Mouse (Mus musculus) B cell, adult 2 months (primary cell): ENCODE measurements around the gene Lbhd2.

ENCODE experiments used
- DNase-seq, 2 experiments: peaks; one replicate each; pipeline ENCODE4 v3.0.0; 2022

The Lbhd2 gene

GRCm38 (mm10) chr12:111406622-111407021 is at the start of gene Lbhd2:
TSS of gene Lbhd2 (plus strand) at chr12:111406809.
- DNase-seq, result no peak

- no peak for DNase-seq
Observed at GRCm38 (mm10) chr12:111360671-111361070, 45.9 kb upstream of the Lbhd2 start.

GRCm38 (mm10) chr12:111361319-111362098 is 45.1 kb upstream of the Lbhd2 start:
- no peak for DNase-seq

- peak in 1 of 2 experiments; percentile 7 for DNase-seq
Observed at GRCm38 (mm10) chr12:111364234-111364633, 42.4 kb upstream of the Lbhd2 start.

GRCm38 (mm10) chr12:111367065-111367464 is 39.5 kb upstream of the Lbhd2 start:
- DNase-seq, result no peak

GRCm38 (mm10) chr12:111370249-111370648 is 36.4 kb upstream of the Lbhd2 start:
- DNase-seq, result peak in 1 of 2 experiments; percentile 5

- DNase-seq, result no peak
Observed at GRCm38 (mm10) chr12:111371905-111372304, 34.7 kb upstream of the Lbhd2 start.

- DNase-seq, result no peak
Observed at GRCm38 (mm10) chr12:111373411-111373810, 33.2 kb upstream of the Lbhd2 start.

- DNase-seq, result no peak
Observed at GRCm38 (mm10) chr12:111374727-111375126, 31.9 kb upstream of the Lbhd2 start.

GRCm38 (mm10) chr12:111375559-111375958 is 31.1 kb upstream of the Lbhd2 start:
- no peak for DNase-seq

GRCm38 (mm10) chr12:111376053-111376452 is 30.6 kb upstream of the Lbhd2 start:
- DNase-seq, result no peak

- DNase-seq, result peak in 1 of 2 experiments; percentile 3
Observed at GRCm38 (mm10) chr12:111376826-111377331, 29.7 kb upstream of the Lbhd2 start.

GRCm38 (mm10) chr12:111377376-111377973 is 29.1 kb upstream of the Lbhd2 start, which contains the start of gene Cdc42bpb:
TSS of gene Cdc42bpb (minus strand) at chr12:111377718.
- peak; percentile 49 to 52 for DNase-seq

- peak in 1 of 2 experiments; percentile 3 for DNase-seq
Observed at GRCm38 (mm10) chr12:111377986-111378490, 28.6 kb upstream of the Lbhd2 start.

GRCm38 (mm10) chr12:111378812-111379211 is 27.8 kb upstream of the Lbhd2 start:
- DNase-seq, result no peak

GRCm38 (mm10) chr12:111385883-111386641 is 20.5 kb upstream of the Lbhd2 start:
- DNase-seq, result no peak

GRCm38 (mm10) chr12:111386642-111387120 is 19.9 kb upstream of the Lbhd2 start:
- no peak for DNase-seq

- no peak for DNase-seq
Observed at GRCm38 (mm10) chr12:111387146-111387545, 19.5 kb upstream of the Lbhd2 start.

- no peak for DNase-seq
Observed at GRCm38 (mm10) chr12:111394008-111394407, 12.6 kb upstream of the Lbhd2 start.

- DNase-seq, result no peak
Observed at GRCm38 (mm10) chr12:111396997-111397396, 9.6 kb upstream of the Lbhd2 start.

GRCm38 (mm10) chr12:111401454-111402184 is 5.0 kb upstream of the Lbhd2 start:
- peak; percentile 61 to 65 for DNase-seq

- no peak for DNase-seq
Observed at GRCm38 (mm10) chr12:111404880-111405279, 1.7 kb upstream of the Lbhd2 start.
